Mouse (Mus musculus) cortical plate, adult 2 months (tissue): ENCODE measurements around the gene Dbil5.

Experiments used
- CTCF ChIP-seq: fragments of 200-500 bp; IDR thresholded peaks from 2 replicates; pipeline ENCODE4 v1.5.1; 2011; ENCODE audit warnings: mild to moderate bottlenecking, control low read depth, low read length; ENCODE audit not compliant: insufficient read depth; ENCODE audit errors: extremely low read depth
- POLR2A ChIP-seq: fragments of 200-500 bp; IDR thresholded peaks from 2 replicates; pipeline ENCODE4 v1.6.1; 2011; ENCODE audit warnings: mild to moderate bottlenecking, low read length, control low read depth; ENCODE audit not compliant: insufficient read depth; ENCODE audit errors: extremely low read depth

DNA sequence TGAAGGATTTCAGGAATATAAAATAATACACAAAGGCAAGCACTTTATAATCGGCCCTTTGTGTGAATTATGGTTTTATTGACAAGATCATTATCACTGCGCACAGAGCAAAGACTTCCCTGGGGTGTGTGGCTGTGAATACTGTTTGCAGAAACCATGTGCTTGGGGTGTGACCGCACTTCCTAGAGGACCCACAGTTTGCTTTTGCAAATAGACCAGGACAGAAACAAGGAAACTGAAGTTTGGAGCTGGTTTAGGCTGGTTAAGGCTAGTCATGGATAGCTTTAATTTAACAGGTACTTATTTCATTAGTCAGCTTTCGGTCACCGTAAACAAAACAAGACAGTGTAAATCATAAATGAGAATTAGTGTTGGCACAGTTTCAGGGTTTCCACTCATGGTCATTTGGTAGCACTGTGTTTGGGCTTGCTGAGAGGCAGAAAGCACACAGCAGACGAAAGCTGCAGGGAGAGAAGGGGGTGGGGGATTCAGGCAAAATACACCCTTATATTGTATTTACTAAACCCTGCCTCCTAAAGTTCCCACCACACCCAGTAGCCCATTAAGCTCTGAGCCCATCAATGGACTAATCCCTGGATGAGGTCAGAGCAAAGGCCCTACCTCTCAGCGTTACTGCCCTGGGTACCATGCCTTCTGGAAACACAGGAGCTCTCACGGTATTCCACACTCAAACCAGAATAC lies 21.0 kb upstream of the Dbil5 start:
- TF ChIP-seq POLR2A: no peak
- no peak for TF ChIP-seq CTCF
